Mouse (Mus musculus): ENCODE results near the gene AY358078.
"Not testable (repeated sequence)": the region's sequence is repeated elsewhere in the genome, so short reads cannot be mapped to it uniquely, and the experiment has no call there.

Gene AY358078

GRCm38 (mm10) chr14:51799746-51800145, at the start of gene AY358078:
AY358078 (plus strand) TSS chr14:51800046.
- no peak for DNase-seq

GRCm38 (mm10) chr14:51755944-51756343, 43.9 kb upstream of the AY358078 start:
- DNase-seq = no peak

GRCm38 (mm10) chr14:51771378-51771777, 28.5 kb upstream of the AY358078 start:
- DNase-seq = not testable (repeated sequence)

- DNase-seq = no peak
These were observed 26.4 kb upstream of the AY358078 start, which contains the start of gene Ang4 for GRCm38 (mm10) chr14:51773490-51773889. Ang4 (minus strand) TSS chr14:51773590.

GRCm38 (mm10) chr14:51777791-51778190, 22.1 kb upstream of the AY358078 start:
- DNase-seq = no peak

GRCm38 (mm10) chr14:51778865-51779481, 20.9 kb upstream of the AY358078 start:
- DNase-seq = no peak

GRCm38 (mm10) chr14:51786335-51786734, 13.5 kb upstream of the AY358078 start:
- DNase-seq = no peak

- DNase-seq = no peak
These were observed 12.8 kb upstream of the AY358078 start for GRCm38 (mm10) chr14:51787061-51787460.

- no peak for DNase-seq
These were observed 10.7 kb upstream of the AY358078 start for GRCm38 (mm10) chr14:51789196-51789595.

GRCm38 (mm10) chr14:51794106-51794505, 5.7 kb upstream of the AY358078 start:
- no peak for DNase-seq

- DNase-seq = no peak
These were observed 26.8 kb downstream of the AY358078 start for GRCm38 (mm10) chr14:51826625-51827024.

GRCm38 (mm10) chr14:51827842-51828241, 28.0 kb downstream of the AY358078 start:
- DNase-seq = peak; percentile 34

GRCm38 (mm10) chr14:51829188-51829587, 29.3 kb downstream of the AY358078 start:
- DNase-seq = no peak

- peak; percentile 11 for DNase-seq
These were observed 38.6 kb downstream of the AY358078 start for GRCm38 (mm10) chr14:51838480-51838879.

GRCm38 (mm10) chr14:51842250-51842649, 42.4 kb downstream of the AY358078 start:
- DNase-seq = no peak

GRCm38 (mm10) chr14:51842781-51843180, 42.9 kb downstream of the AY358078 start:
- DNase-seq = no peak

- DNase-seq = no peak
These were observed 44.0 kb downstream of the AY358078 start for GRCm38 (mm10) chr14:51843882-51844281.

GRCm38 (mm10) chr14:51846566-51846965, 46.7 kb downstream of the AY358078 start:
- no peak for DNase-seq

- peak; percentile 15 for DNase-seq
These were observed 51.2 kb downstream of the AY358078 start for GRCm38 (mm10) chr14:51851006-51851405.

GRCm38 (mm10) chr14:51853399-51853798, 53.6 kb downstream of the AY358078 start, which contains the start of gene Ear6:
Ear6 (plus strand) TSS chr14:51853699.
- no peak for DNase-seq

- DNase-seq = not testable (repeated sequence)
These were observed 55.4 kb downstream of the AY358078 start for GRCm38 (mm10) chr14:51855280-51855679.

- peak; percentile 37 for DNase-seq
These were observed 63.8 kb downstream of the AY358078 start for GRCm38 (mm10) chr14:51863603-51864002.

GRCm38 (mm10) chr14:51870756-51871155, 70.9 kb downstream of the AY358078 start:
- DNase-seq = no peak

GRCm38 (mm10) chr14:51871741-51872140, 71.9 kb downstream of the AY358078 start:
- DNase-seq = no peak

All from kidney, postnatal 10 days (tissue).